Mouse (Mus musculus) liver, embryonic 14 days (tissue): ENCODE measurements around the gene C530025M09Rik. TPM values are rescaled to one million over a fixed set of nuclear protein-coding genes. Genes with fewer than 3 reads are reported as not detected.

Experiments
- polyA plus RNA-seq: library from polyadenylated mRNA; depleted of rRNA; stranded (reverse); fragments of >200 nt; gene quantifications from 2 replicates; pipeline ENCODE4 v1.2.3, GENCODE M21; 2012; rRNA removed

The C530025M09Rik gene
- polyA plus RNA-seq, result not detected in 2 replicates

GRCm38 (mm10) chr2:149830536-149831458 lies at the start of gene C530025M09Rik:
Gene C530025M09Rik (minus strand): TSS chr2:149831213.

GRCm38 (mm10) chr2:149828911-149829310 lies 2.1 kb downstream of the C530025M09Rik start, which contains the start of gene Syndig1:
Gene Syndig1 (plus strand): TSS chr2:149829211.

Other genes starting within 250 kb of the C530025M09Rik start
- gene Syndig1, start 2.0 kb downstream of the C530025M09Rik start, polyA plus RNA-seq, result 0.09 and 0.16 TPM in 2 replicates